12 mouse cellular contexts compared by ENCODE assay signal in the genomic region with DNA sequence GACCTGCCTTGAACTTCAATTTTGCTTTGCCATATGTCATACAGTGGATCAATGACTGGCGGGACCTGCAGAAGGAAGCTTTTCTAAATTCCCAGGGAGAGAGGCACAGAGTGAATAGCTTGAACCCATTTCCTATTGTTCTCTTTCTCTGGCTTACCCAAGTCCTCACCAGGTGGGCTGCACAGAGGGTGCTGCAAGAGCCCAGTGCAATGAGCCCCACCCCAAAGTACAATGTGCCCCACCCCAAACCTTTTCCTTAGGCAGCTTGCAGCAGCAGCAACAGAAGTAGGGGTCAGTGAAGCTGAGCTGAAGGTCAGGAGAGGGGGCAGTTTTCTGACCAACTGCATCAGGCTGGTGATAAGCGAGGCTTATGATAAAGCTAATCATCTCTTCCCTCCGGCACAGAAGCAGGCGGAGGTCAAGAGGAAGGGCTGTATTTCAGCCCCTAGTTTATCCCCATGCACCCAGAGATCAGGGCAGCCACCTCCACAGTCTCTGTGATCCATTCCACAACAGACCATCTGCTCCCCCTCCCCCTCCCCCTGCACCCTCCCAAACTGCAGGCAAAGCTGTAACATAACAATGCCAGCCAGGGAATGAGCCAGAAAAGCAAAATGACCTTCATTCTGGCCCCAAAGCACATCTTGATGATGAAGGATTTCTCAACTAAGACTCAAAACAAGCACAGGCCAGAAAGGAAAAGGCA.
DNase-seq lines count a peak whose midpoint lies in the region; ATAC-seq and TF ChIP-seq lines count a peak whose summit lies in the region.
"Had no signal": no experiment of that assay in that cellular context is flagged by ENCODE, and none has a peak within 500 bp of the region (broad histone marks: within the 10 kb centered on the region; RNA-seq: fewer than 3 reads in every experiment).

No protein-coding gene starts in this region.

- H3K27ac ChIP-seq in ES-Bruce4 (ENCODE audit: insufficient read depth, low read length) = peak overlapping the region; percentile 87
- peak overlapping the region; percentile 61 for H3K27ac ChIP-seq in midbrain, embryonic 11.5 days (ENCODE audit: low read depth, low read length)
- no peak overlapping the region for H3K27ac ChIP-seq in limb, embryonic 10.5 days
- no peak overlapping the region for H3K27ac ChIP-seq in heart, embryonic 11.5 days (ENCODE audit: low read depth, low read length)
- H3K27ac ChIP-seq: embryonic facial prominence, embryonic 15.5 days; limb, embryonic 15.5 days had no signal

- WGBS in midbrain, embryonic 11.5 days = 36% methylated on average over 4 of the region's 4 CpGs
- WGBS in limb, embryonic 10.5 days = 63% methylated on average over 4 of the region's 4 CpGs
- 23% methylated on average over 4 of the region's 4 CpGs for WGBS in heart, embryonic 11.5 days (ENCODE audit: insufficient replicate concordance)

- TF ChIP-seq EP300 in ES-Bruce4 (IDR thresholded peaks at IDR 0.05; ENCODE audit: insufficient read depth, low read depth, low read length) = peak; percentile 85

- no peak overlapping the region for H3K4me2 ChIP-seq in midbrain, embryonic 11.5 days
- H3K4me2 ChIP-seq in heart, embryonic 11.5 days = no peak overlapping the region
- H3K4me2 ChIP-seq: embryonic facial prominence, embryonic 15.5 days; limb, embryonic 15.5 days had no signal

- H3K9me3 ChIP-seq in E14TG2a.4 (ENCODE audit: low read length) = no peaks in the 10 kb centered on the region
- no peaks in the 10 kb centered on the region for H3K9me3 ChIP-seq in ES-Bruce4 (replicated peaks; ENCODE audit: control insufficient read depth, insufficient read depth, low read length, poor library complexity, severe bottlenecking)
- no peaks in the 10 kb centered on the region for H3K9me3 ChIP-seq in midbrain, embryonic 11.5 days (ENCODE audit: control insufficient read depth, low read length)
- no peaks in the 10 kb centered on the region for H3K9me3 ChIP-seq in limb, embryonic 10.5 days (replicated peaks)
- H3K9me3 ChIP-seq in heart, embryonic 11.5 days (replicated peaks; ENCODE audit: control insufficient read depth, low read length) = no peaks in the 10 kb centered on the region
- H3K9me3 ChIP-seq: embryonic facial prominence, embryonic 15.5 days; limb, embryonic 15.5 days had no signal

- H3K36me3 ChIP-seq in E14TG2a.4 (ENCODE audit: insufficient read depth, low read length) (no peaks in the 10 kb centered on the region), ES-Bruce4 (ENCODE audit: control insufficient read depth, insufficient read depth, low read length, poor library complexity, severe bottlenecking) (no peaks in the 10 kb centered on the region)
- H3K36me3 ChIP-seq in midbrain, embryonic 11.5 days (ENCODE audit: control insufficient read depth, insufficient read depth, low read length) = no peaks in the 10 kb centered on the region
- H3K36me3 ChIP-seq in limb, embryonic 10.5 days = no peaks in the 10 kb centered on the region
- H3K36me3 ChIP-seq in heart, embryonic 11.5 days (ENCODE audit: control insufficient read depth, insufficient read depth, low read length) = no peaks in the 10 kb centered on the region
- H3K36me3 ChIP-seq: embryonic facial prominence, embryonic 15.5 days; limb, embryonic 15.5 days had no signal

- no peak for TF ChIP-seq POLR2A in ES-Bruce4 (IDR thresholded peaks at IDR 0.05; ENCODE audit: insufficient read depth, low read length)

- peaks cover 99% of the 10 kb centered on the region for H3K4me1 ChIP-seq in E14TG2a.4 (replicated peaks; ENCODE audit: low read depth, low read length)
- H3K4me1 ChIP-seq in ES-Bruce4 (ENCODE audit: control insufficient read depth, insufficient read depth, low read length) = peaks cover 25% of the 10 kb centered on the region
- peaks cover 35% of the 10 kb centered on the region for H3K4me1 ChIP-seq in midbrain, embryonic 11.5 days (ENCODE audit: control insufficient read depth, insufficient read depth, low read length)
- peaks cover 57% of the 10 kb centered on the region for H3K4me1 ChIP-seq in limb, embryonic 10.5 days
- peaks cover 24% of the 10 kb centered on the region for H3K4me1 ChIP-seq in heart, embryonic 11.5 days (ENCODE audit: control insufficient read depth, insufficient read depth, low read length)

- peak; percentile 75 for ATAC-seq in midbrain, embryonic 11.5 days (ENCODE audit: low FRiP score)
- no peak for ATAC-seq in heart, embryonic 11.5 days (replicated peaks; ENCODE audit: insufficient number of reproducible peaks, low FRiP score, low TSS enrichment)

- H3K27me3 ChIP-seq in E14TG2a.4 (ENCODE audit: insufficient read depth, low read length) (no peaks in the 10 kb centered on the region), ES-Bruce4 (ENCODE audit: control insufficient read depth, insufficient read depth, low read length, poor library complexity, severe bottlenecking) (no peaks in the 10 kb centered on the region)
- no peaks in the 10 kb centered on the region for H3K27me3 ChIP-seq in midbrain, embryonic 11.5 days (ENCODE audit: control insufficient read depth, insufficient read depth, low read length)
- no peaks in the 10 kb centered on the region for H3K27me3 ChIP-seq in limb, embryonic 10.5 days (ENCODE audit: low read depth, poor library complexity, severe bottlenecking)
- no peaks in the 10 kb centered on the region for H3K27me3 ChIP-seq in heart, embryonic 11.5 days (ENCODE audit: control insufficient read depth, insufficient read depth, low read length)
- H3K27me3 ChIP-seq: embryonic facial prominence, embryonic 15.5 days; limb, embryonic 15.5 days had no signal

- peak; percentile 58 to 77 for DNase-seq in cerebellum, postnatal 25 days
- peak; percentile 91 for DNase-seq in midbrain, embryonic 11.5 days (ENCODE audit: low spot score, missing footprints)
- no peak for DNase-seq in limb, embryonic 10.5 days (ENCODE audit: low spot score)
- DNase-seq in spleen, postnatal 10 days (ENCODE audit: low spot score in 2 of 2) = no peak
- DNase-seq: gastrocnemius, postnatal 36 days; lung, postnatal 10 days; right cerebral cortex, postnatal 4 days had no signal

- H3K4me3 ChIP-seq in E14TG2a.4 (replicated peaks; ENCODE audit: low read length) = peak overlapping the region; percentile 61
- no peak overlapping the region for H3K4me3 ChIP-seq in ES-Bruce4 (ENCODE audit: low read depth, low read length)
- no peak overlapping the region for H3K4me3 ChIP-seq in midbrain, embryonic 11.5 days (ENCODE audit: low read depth, low read length)
- no peak overlapping the region for H3K4me3 ChIP-seq in limb, embryonic 10.5 days
- no peak overlapping the region for H3K4me3 ChIP-seq in heart, embryonic 11.5 days (ENCODE audit: low read depth, low read length)
- H3K4me3 ChIP-seq: embryonic facial prominence, embryonic 15.5 days; limb, embryonic 15.5 days had no signal

- H3K9ac ChIP-seq in ES-Bruce4 (ENCODE audit: low read depth, poor library complexity, severe bottlenecking) = no peak overlapping the region
- no peak overlapping the region for H3K9ac ChIP-seq in midbrain, embryonic 11.5 days (ENCODE audit: low read length)
- H3K9ac ChIP-seq in heart, embryonic 11.5 days (ENCODE audit: low read depth, low read length) = no peak overlapping the region
- H3K9ac ChIP-seq: embryonic facial prominence, embryonic 15.5 days; limb, embryonic 15.5 days had no signal

- TF ChIP-seq CTCF in E14TG2a.4 (conservative IDR thresholded peaks at IDR 0.05; ENCODE audit: low read length) = no peak
- no peak for TF ChIP-seq CTCF in ES-Bruce4 (IDR thresholded peaks at IDR 0.05; ENCODE audit: low read depth, low read length)

Comparison
In these comparisons a context has a peak if more than half of its experiments do, and no peak if none do; other contexts are left out.
1. H3K27ac ChIP-seq: peak in ES-Bruce4 (single experiment) and midbrain, embryonic 11.5 days (single experiment); none in limb, embryonic 10.5 days (single experiment) and heart, embryonic 11.5 days (single experiment).
2. DNase-seq: peak in cerebellum, postnatal 25 days (2 of 2) and midbrain, embryonic 11.5 days (single experiment); none in limb, embryonic 10.5 days (single experiment) and spleen, postnatal 10 days (0 of 2).